Mouse (Mus musculus) telencephalon, adult 2 months (tissue): ENCODE results near the gene Adcy10.

Experiments used
- DNase-seq: peaks from one replicate; pipeline ENCODE4 v3.0.0-alpha.2; 2011; ENCODE audit warnings: low read depth, low spot score

Gene Adcy10

GRCm38 (mm10) chr1:165604203-165604602, 119.2 kb downstream of the Adcy10 start:
- no peak for DNase-seq

- no peak for DNase-seq
Observed at GRCm38 (mm10) chr1:165605108-165605507, 120.1 kb downstream of the Adcy10 start.

GRCm38 (mm10) chr1:165605774-165606173, 120.8 kb downstream of the Adcy10 start:
- DNase-seq, result peak; percentile 34

- DNase-seq, result no peak
Observed at GRCm38 (mm10) chr1:165608904-165609303, 123.9 kb downstream of the Adcy10 start.

GRCm38 (mm10) chr1:165609495-165610320, 124.7 kb downstream of the Adcy10 start:
- no peak for DNase-seq

- peak; percentile 69 for DNase-seq
Observed at GRCm38 (mm10) chr1:165610321-165610999, 125.5 kb downstream of the Adcy10 start.

GRCm38 (mm10) chr1:165612714-165613113, 127.7 kb downstream of the Adcy10 start:
- no peak for DNase-seq

- DNase-seq, result no peak
Observed at GRCm38 (mm10) chr1:165613926-165614325, 128.9 kb downstream of the Adcy10 start.

- no peak for DNase-seq
Observed at GRCm38 (mm10) chr1:165614793-165615192, 129.8 kb downstream of the Adcy10 start.

GRCm38 (mm10) chr1:165616652-165617051, 131.7 kb downstream of the Adcy10 start:
- no peak for DNase-seq

GRCm38 (mm10) chr1:165617166-165617891, 132.3 kb downstream of the Adcy10 start:
- no peak for DNase-seq

GRCm38 (mm10) chr1:165618201-165618624, 133.2 kb downstream of the Adcy10 start:
- DNase-seq, result no peak

GRCm38 (mm10) chr1:165625058-165625457, 140.1 kb downstream of the Adcy10 start:
- no peak for DNase-seq

GRCm38 (mm10) chr1:165625896-165626295, 140.9 kb downstream of the Adcy10 start:
- no peak for DNase-seq
